Mouse (Mus musculus) activated CD4-positive, CD25-positive, alpha-beta regulatory T cell, adult 4 months (primary cell): ENCODE data around the gene Gm20388. TPM values are rescaled to one million over a fixed set of nuclear protein-coding genes. Genes with fewer than 3 reads are reported as not detected.
A peak's percentile ranks its signal among the peaks of the same experiment; 100 is the strongest.

Source experiments
- ATAC-seq: one replicate; pipeline ENCODE4 v1.8.0; 2017
- polyA plus RNA-seq, 2 experiments: library from polyadenylated mRNA; unstranded; fragments of 100-300 nt; shearing (Covaris generic); gene quantifications; one replicate each; pipeline ENCODE4 v1.2.1; 2017

The Gm20388 gene
- polyA plus RNA-seq, 2 experiments from 2014 or later = 9.9 to 12.3 TPM

DNA sequence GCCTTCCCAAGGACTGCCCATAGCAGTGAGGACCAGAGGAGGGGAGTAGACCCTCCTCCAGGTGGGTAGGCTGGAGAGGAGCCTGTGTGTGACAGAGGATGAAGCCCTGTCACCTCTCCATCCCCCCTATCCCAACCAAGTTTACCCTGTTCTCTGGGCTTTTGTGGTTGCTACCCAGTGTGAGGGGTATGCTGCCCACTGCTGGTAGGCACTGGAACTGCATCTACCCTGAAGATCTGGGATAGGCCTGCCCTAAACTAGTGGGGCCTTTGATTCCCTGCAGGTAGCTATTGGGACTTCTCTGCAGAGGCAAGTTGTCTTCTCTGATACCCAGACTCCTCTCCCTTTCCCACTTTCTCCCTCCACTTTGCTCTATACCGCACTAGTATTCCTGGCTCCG lies 2348.7 kb downstream of the Gm20388 start:
- ATAC-seq = no peak

DNA sequence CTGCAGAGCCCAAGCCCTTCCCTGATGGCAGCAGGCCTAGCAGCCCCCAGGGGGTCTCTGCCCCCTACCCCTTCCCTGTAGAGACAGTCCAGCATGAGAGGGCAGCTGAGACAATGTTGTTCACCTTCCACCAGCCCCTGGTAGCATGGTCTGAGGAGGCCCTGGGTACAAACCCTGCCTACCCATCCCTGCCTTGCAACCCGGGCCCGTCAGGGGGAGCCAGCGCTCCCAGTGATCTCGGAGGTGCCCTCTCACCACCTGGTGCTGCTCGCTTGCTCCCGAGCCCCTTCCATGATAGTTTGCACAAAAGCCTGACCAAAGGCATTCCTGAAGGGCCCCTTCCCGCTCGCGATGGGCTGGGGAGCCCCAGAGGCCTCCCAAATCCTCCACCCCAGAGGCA lies 2350.1 kb downstream of the Gm20388 start:
- no peak for ATAC-seq

DNA sequence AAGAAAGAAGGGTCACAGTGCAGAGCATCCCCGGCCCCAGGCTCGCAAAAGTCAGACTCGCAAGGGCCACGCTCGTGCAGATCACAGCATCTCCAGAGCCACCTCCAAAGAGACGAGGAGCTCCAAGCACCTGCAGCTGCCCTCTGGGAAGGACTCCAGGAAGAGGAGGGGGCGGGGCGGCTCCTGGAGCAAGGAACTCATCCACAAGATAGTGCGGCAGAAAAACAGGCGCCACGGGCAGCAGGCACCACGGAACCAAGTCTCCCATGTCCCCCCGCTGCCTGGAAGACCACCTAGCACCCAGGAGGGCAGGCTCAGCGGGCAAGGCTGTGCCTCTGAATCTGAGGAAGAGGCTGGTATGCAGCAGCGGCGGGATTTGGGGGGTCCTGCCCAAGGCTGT lies 2352.2 kb downstream of the Gm20388 start:
- ATAC-seq = no peak

DNA sequence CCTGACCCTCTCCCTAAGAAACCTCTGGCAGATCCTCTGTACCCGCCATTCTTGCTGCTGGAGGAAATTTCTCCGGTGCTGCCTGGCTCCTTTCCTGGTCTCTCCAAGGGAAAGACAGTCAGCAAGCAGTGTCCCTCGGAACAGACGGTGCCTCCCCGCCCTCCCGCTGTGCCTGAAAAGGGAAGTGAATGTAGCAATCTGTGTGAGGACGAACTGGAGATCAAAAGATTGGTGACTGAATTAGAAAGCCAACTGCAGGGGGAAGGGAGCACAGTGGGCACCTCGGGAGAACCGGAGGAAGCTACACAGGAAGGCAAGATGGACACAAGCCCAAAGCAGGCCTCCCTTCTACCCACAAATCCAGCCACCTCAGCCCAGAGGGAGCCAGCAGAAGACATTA lies 2353.6 kb downstream of the Gm20388 start:
- ATAC-seq = no peak

DNA sequence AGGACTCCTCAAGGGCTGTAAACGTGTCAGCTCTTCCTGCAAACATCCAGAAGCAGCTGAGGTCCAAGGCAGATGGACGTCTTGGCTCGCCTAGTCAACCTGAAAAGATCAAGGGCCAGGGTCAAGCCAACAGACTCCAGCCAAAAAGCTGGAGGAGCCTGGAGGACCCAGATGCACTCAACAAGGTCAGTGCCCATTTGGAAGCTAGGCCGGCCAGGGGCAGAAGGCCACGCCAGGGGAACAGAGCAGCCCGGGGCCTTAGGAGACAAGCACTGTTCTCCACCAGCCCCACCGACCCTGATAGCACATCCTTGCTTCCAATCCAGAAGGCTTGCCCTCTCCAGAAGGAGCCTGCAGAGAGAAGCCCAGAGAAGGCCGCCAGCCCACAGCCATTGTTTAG lies 2354.9 kb downstream of the Gm20388 start:
- no peak for ATAC-seq

DNA sequence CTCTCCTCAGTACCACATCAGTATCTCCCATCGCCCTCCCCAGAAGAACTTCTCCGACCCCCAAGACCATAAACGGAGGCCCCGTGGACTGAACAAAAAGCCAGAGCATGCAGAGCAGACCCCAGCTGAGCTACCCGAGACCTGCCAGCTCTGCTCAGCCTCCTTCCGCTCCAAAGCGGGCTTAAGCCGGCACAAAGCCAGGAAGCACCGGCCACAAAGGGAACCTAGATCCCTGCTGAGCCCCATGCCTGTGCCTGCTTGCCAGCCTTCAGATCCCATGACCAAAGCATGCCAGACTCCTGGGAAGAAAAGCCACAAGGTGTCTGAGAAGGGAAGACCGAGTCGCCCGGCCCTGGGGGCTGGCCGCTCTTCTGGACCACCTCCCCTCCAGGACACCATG lies 2356.2 kb downstream of the Gm20388 start:
- no peak for ATAC-seq

DNA sequence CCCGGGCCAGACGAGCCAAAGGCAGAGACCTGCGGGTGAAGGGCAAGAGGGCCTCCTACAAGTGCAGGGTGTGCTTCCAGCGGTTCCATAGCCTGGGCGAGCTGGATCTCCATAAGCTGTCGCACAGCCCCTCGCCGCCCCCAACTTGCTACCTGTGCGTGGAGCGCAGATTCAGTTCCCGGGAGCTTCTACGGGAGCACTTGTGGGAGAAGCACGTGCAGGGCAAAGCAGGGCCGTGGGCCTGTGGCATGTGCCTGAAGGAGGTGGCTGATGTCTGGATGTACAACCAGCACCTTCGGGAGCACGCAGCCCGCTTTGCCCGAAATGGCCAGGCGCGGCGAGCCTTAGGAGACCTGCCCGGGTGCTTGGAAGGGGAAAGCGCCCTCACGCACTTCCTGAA lies 2358.2 kb downstream of the Gm20388 start:
- ATAC-seq = no peak

DNA sequence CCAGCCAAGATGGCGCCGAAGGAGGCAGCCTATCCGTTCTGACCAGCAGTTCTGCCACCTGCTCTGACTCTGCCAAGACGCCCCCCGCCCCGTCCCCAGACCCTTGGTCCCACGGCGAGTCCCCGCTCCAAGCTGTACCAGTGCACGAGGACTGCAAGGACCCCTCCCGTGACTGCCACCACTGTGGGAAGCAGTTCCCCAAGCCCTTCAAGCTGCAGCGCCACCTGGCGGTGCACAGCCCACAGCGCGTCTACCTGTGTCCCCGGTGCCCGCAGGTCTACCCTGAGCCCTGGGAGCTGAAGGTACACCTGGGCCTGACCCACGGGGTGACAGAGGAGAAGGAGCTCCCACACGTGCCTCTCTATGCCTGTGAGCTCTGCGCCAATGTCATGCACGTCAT lies 2358.8 kb downstream of the Gm20388 start:
- ATAC-seq = peak; percentile 71

DNA sequence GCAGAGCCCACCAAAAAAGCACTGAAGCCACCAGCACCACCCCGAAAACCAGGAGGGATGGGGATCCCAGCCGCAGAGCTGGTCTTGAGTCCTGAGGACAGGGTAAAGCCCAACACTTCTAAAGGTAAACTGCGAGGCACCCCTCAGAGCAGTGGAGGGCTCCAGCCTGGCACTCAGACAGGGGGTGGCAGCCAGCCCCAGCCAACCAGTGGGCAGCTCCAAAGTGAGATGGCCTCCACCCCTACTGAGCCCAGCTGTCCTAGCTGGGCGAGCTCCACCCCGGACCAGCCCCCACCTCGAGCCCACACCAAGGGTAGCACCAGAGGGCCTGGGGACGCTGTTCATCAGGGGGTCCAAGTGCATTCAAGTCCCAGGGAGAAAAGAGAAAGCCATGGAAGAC lies 2359.9 kb downstream of the Gm20388 start:
- no peak for ATAC-seq

DNA sequence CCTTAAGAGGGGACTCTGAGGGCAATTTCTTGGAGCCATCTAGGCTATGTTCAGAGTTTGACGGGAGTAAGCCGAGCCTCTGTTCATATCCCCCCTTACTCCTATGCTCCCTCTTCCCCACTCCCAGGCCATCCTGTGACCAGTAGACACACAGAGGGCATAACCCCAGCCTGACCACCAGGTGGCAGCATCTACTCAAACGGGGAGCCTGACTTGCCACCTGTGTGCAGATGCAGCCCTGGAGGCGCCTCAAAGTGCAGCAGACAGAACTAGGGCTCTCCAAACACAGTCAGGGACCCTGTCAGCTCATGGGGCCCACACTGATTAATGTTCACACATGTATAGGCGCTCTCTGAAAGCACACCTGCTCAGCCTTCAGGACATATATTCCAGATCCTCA lies 2362.5 kb downstream of the Gm20388 start:
- peak; percentile 81 for ATAC-seq

DNA sequence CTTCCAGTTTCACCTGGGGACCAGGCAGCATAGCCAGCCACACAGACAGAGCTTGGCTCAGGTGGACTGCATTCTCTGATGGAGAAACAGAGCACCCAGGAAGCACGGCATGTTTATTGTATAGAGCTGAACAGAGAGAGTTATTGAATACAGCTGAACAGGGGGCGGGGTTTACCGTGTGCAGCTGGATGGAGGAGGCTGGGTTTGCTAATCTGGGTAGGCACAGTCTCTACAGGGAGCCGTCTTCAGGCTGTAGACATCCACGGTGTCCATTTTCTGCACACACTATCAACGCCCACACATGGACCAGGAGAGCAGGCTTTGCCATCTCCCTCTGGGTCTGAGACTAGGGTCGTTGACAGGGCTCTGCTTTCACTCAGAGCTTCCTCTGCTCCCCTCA lies 2363.2 kb downstream of the Gm20388 start:
- no peak for ATAC-seq

DNA sequence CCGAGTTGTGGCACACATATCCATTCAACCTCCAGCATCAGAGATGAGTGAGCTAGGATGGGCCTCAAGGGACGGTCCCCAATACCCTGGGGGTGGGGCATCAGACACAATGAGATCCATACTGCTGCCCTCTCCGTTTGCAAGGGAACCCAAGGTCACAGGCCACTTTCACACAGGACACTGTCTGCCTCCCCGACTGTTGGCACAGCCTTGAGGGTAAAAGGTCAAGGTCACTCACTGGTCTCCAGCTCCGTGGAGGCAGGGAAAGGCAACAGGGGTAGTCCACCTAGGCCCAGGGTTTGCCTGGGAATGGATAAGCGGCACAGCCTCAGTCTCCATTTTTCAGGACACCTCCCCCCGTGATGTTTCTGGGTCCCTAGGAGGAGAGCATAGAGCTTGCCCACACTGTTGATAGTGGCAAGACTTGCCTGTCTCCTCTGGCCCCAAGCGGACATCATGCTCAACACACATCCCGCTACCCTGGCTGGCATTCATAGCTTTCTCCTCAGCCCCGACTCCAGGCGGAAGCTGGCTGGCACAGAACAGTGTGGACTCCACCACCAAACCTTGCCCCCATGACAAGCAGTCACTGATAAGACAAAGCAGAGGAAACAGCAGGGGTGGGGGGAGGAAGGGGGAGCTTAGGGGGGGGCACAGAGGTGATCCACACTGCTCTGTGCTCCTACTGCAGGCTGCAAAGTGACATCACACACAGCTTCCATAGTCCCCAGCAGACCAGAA lies 2364.2 kb downstream of the Gm20388 start:
- no peak for ATAC-seq

DNA sequence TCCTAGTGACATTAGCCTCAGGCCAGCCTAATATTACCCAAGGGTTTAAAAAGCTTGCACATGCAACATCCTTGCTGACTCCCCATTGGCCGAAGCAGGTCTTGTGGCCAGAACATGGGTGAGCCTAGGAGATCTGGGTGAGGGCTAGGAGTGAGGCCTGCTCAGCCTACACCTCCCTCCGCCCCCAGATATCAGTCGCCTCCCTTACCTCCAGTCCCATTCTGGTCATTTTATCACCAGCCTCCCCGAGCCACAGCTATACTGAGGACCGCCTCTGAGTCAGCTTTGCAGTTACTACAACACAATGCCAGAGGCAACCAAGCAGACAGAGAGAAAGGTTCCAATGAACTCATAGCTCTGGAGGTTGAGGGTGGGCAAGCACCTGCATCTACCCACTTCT lies 2365.7 kb downstream of the Gm20388 start:
- ATAC-seq = no peak

DNA sequence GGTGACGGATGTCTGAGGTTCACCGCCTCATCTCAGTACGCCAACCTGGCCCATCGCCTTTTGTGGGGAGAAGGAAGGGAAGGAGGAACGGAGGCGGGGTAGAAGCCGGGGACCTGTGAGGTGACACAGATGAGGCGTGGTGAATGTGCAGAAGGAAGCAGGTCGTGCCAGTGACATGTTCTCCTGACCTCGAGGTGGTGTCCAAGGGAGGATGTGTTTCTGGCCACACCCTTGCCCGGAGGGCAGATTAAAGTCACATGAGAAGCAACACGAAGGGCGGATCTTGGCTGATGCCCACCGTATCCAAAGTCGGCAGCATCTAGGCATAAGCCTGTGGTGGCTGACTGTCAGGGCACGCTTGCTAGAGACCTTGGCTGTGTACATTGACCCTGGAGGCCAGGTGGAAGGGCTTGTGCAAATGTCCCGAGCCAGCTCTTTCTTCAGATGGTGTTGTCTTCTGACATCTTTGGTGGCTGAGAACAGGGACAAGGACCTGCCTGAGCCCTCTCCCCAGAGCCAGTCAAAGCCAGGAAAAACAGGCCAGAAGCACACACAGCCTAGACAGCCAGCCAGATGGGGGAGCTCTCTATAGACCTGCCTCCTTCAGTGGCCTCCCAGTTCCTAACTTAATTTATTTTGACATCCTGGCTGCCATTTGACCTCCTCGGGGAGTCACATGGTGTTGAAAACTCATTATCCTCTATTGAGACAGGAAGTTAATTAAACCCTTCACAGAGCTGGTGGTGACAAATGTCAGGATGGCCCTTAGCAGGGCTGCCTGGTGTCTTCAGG lies 2366.8 kb downstream of the Gm20388 start:
- ATAC-seq = no peak

DNA sequence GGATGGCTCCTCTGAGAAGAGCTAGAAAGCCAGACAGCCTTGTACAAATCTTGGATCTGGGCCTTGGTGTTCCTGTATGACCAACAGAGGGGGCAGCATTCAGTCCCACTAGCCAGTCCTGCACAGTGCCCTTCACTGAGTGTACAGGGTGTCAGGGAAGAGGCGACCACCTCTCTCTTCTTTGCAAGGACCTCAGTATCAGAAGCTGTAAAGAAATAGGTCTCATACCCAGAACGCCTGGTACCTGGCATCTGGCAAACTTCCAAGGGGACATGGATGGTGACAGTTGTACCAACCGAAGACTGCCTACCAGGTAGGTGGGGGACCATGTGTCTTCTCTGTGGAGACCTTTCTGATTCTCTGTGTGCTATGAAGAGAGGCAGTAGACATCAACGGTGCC lies 2369.5 kb downstream of the Gm20388 start:
- no peak for ATAC-seq

DNA sequence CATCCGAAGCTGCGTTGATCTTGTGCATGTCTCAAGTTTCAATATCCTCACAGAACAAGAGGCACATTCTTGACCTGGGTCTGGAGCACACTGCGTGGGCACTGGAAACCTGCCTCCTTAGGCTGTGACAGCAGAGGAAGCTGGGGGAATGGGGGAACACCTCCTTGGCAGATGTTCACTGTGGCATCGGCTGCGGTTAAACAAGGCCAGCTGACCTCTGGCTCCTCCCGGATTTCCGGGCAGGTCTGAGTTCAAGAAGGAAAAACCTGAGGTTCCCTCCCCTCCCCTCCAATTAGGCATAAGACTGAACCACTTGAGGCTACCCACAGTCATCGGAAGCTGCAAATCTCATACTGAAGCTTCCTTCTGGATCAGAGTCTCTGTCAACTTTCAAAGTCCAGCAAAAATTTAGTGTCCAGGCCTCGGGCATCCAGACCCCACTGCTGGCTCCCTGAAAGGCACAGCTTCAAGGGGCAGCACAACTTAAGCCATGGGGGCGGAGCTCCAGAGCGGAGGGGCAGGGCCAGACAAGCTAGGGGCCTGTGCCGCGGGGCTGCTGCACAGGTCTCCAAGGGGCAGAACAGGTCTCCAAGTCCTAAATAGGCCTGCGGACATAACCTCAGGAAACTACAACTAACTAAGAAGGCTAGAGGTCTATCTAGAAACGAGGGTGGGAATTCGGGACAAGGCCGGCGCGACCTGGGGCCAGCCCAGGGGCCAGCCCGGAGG lies 2370.1 kb downstream of the Gm20388 start:
- ATAC-seq = no peak

DNA sequence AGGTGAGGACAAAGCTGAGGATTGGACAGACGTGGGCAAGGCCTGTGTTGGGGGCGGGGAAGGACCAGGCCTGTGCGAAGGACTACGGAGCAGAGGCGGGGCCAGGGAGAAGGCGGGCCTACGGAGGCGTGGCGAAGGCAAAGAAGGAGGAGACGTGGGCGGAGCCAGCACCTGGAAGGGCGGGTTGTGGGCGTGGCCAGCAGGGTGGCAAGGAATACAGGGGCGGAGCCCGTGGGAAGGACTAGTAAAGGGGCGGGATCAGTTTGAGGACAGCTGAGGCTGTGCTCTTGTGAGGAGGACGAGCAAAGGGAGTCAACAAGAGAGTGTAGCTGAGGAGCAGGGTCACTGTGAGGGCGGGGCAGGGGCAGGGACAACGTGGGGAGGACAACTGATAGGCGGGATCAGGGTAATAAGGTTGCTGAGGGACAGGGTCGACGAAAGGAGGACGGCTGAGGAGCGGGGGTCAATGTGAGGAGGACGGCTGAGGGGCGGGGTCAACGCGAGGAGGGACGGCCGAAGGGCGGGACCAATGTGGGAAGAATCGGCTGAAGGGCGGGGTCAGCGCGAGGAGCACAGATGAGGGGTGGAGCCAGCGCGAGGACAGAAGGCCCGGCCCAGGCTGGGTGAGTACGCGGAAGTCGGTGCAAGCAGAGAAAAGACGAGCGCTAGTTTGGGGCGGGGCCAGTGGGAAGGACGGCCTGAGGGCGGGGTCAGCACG lies 2370.8 kb downstream of the Gm20388 start:
- ATAC-seq = peak; percentile 71

DNA sequence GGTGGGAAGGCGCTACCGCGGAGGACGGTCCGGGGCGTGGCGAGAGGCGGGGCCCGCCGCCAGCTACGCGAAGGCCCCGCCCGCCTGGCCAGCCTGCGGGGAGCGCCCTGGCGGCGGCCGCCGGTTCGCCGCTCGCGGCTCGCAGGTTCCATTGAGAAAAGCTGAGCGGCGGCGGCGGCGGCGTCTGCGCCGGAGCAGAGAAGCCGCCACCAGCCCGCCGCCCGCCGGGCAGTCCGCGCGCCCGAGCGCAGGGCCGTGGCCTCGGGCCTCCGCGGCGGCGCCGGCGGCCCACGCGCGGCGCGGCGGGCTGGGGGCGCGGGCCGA lies 2371.4 kb downstream of the Gm20388 start, which contains the start of gene Zfpm1:
Gene Zfpm1 (plus strand): TSS at position 107 of the 324 bp plus-strand sequence.
- ATAC-seq = no peak

DNA sequence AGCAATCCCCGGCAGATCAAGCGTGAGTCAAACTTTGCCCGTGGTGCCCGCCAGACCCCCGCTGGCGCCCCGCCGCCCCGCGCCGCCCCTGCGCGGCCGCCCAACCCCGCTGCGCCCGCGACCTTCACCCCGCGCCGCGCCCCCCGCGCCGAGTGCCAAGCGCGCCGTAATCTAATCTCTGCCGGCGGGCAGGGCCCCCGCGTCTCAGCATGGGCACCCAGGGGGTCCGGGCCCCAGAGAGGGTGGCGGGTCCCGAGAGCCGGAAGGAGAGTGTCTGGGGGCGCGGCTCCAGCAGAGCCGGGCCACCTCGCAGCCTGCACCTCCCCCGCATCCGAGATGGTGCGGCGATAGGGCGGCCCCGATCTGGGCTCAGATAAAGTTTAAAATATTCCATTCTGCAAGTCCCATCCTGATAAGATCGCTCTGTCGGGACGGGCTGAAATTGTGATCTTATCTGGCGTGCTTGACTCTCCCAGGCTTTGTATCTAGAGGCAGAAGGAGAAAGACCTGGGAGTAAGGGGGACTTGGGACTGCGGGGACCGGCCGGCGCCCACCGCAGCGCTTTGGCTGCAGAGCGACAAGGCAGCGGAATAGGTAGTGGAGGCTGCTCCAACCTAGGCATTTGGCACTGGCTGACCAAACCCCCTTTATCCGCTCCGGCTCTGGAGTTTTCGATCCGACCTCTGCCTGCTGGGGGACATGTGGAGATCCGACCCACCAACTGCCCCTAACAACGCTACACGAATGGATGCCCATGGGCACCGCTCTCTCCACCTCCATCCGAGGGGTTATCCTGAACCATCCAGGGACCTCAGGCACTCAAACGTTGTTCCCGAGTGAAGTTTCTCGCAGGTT lies 2372.1 kb downstream of the Gm20388 start:
- ATAC-seq = no peak

DNA sequence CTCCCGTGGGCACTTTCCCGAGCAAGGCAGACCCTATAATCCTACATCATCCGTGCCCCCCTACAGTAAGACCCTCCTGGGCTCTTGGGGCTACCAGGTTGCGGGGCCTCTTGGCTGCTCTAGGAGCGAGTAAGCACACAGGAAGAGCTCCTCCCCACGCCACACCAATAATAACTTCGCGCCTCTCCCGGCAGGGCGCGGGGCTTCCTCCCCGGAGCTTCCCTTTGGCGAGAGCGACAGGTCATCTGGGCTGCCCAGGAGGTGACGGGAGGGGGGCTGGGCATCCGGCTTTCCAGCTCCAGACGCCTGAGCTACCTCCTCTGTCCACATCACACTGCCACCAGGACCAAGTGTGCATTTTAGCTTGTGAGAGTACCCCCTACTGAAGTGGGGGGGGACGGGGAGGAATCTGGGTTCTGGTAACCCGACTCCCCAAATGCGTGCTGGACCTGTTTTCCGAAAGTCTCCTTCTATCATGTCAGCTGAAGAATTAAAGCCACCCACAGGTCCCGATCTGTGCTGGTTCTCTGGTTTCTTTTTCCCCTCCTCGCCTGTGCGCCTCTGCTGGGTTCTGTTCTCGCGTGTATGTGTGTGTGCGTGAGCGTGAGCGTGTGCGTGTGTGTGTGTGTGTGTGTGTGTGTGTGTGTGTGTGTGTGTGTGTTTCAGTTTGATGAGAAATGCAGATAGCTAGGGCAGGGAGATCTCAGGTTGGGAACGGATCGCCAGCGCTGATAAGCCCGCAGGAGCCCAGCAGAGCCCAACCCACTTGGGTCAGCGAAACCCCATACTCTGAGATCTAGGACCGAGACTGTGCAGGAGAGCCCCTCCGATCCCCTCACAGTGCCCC lies 2372.9 kb downstream of the Gm20388 start:
- ATAC-seq = no peak

DNA sequence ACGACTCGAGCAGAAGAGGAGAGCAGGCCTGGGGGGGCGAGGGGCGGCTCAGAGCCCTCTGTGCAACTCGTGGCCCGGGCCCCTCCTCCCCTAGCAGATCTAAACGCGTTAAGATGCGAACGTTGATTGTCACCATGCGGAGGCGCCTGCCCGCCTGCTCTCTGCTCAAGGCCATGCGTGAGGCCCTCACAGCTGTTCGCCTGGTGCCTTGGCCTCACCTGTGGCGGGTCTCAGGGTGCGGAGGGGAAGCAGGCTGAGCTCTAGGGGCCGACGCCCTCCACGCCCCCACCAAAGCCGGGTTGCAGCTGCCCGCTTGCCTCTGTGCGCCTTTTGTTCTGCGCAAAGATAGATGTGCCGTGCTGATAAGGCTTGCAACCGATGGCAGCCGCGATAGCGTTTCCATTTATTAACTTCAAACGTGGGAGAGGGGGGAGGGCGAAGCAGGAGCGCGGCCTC lies 2373.6 kb downstream of the Gm20388 start:
- no peak for ATAC-seq
